Mouse (Mus musculus) T-helper 17 cell (primary cell): ENCODE results near the gene Kitl.

ENCODE experiments used
- in situ Hi-C, 2 experiments: fragments of 300-600 bp; cut with MboI, MseI; formaldehyde crosslinking; loops; 1 replicate in 1 of 2; 2 replicates in 1 of 2; pipeline ENCODE4 v1.15.1; 2025; ENCODE audit warnings: high pct_unique_total_duplicates in 2 of 2

Gene Kitl

DNA sequence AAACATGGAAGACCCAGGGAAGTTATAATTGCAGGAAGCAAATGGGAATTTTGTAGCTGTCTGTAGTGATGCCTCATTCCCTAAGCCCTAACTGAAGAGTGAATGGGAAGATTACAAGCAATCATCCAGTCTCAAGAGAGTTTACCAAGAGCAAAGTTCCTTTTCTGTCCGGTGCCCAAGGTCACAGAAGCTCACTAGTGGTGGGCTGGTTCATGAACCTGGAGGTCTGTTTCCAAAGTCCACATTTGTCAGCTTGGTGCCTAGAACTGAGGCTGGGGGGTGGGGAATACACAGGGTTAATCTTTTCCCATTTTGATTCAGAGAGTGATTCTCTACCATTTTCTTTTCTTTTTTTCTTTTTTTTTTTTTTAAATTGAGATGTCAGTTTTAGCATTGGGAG lies 11.3 kb downstream of the Kitl start:
- in situ Hi-C loops = no loop called here

DNA sequence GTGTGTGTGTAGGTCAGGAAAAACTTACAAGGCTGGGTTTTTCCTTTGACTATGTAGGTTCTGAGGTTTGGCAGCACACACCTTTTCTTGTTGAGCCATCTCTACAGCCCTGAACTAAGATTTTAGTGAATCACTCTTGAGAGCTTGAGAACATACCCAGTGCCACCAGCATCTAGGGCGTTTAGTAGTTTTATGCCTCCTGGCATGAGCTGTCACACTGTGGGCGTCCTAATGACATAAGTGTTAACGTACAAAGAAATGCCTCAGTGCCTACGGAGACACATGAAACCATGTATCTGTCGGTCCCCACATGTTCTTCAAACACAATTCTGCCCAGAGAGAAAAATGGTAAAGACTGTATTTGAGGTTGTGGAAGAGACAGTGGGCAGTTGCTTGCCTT lies 15.0 kb downstream of the Kitl start:
- in situ Hi-C loops = no loop called here

DNA sequence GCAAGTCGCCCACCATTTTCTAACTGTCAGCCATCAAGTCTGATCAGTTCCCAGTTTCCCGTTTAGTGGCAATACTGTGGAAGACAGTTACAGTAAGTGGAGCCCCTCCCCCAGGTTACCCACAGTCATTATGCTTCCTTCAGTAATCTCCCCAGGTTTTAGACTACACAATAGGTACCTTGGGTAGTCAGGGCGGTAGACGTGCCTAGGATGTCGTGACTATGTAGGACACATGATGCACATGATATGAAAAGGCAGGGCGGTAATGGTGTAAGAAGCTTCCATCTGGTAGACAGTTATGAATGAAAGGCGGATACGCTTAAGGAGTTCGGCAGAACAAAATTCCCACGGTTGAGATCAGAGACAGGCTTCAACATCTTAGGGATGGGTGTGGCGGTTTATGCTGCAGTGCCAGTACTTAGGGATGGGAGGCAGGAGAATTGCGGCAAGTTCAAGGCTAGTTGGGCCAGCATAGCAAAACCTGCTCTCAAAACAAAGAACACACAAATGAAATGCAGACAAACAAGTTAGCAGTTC lies 15.6 kb downstream of the Kitl start:
- in situ Hi-C loops = no loop called here

DNA sequence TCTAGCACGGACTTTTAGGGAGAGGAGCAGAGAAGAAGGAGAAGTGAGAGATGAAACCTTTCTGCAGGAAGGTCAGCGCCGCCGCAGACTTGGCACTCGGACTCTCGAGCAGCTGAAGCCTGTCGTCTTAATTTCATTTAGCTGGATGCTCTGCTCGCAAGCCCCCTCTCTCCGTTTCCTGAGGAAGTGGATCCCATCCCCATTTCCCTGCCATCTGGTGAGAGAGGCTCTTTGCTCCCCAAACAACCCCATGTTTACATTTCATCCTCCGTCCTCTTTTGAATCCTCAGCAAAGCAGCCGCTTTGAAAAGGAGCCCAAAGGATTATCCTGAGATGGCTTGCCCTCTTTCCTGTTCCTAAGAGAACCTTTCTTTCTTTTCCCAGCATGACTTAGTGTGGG lies 16.2 kb downstream of the Kitl start:
- in situ Hi-C loops = no loop called here

DNA sequence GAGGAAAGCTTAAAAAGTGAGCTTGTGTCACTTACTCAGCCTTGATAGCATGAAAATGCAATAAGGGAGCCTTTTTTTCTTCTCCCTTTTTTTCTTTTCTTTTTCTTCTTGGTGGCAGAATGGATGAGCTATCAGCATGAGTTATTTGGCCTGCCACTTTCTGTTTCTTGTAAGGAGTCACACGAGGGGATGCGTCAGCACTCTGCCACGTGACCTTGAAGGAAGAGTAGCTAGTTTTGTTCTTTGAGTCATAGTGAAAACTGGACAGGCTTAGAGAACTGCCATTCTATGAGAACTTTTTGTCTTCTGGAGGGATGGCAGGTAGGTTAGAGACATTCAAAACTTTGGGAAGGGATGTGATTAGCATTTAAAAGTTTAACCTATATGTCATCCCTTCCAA lies 17.1 kb downstream of the Kitl start:
- in situ Hi-C loops = no loop called here

DNA sequence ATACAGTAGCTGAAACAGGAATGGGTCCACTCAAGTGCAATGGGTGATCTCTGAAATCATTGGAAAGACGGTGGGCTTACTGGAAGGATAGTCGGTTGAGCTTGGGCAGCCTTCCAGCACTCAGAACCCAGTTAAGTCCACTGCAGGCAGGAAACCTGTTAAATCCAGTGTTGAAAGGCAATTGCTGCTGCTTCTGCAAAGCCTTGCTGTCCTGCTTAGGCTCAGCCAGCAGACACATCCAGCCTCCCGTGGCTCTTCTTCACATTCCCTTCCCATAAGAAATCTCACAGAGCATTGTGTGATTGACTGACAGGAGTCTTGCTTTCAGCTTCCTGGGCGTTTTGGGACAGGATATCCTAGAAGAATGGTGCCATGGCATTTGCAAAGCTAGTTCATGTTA lies 20.6 kb downstream of the Kitl start:
- in situ Hi-C loops = no loop called here

DNA sequence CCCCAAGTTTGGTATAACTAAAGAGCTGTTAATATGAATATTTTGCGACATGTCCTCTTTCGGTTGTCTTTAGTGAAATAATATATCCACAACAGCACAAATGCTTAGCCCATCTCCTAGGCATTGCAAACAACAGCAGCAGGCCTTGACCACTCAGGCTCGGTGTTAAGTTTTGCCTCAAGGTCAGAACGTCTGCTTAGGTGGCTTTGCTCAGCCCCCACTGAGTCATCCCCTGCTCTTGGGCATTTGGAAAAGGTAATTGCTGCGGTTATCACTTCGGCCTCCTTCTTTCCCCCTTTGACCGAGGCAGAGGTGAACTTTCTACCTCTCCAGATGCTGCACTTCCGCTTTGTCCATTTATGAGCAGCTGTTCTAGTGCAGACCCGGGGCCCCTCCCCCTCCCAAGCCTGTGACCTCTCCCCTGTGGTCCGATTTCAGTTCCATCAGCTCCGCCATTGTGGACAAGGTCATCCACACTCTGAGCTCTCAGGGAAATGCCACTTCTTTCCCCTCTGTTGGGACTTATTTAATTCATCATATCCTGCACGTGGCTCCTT lies 23.0 kb downstream of the Kitl start:
- in situ Hi-C loops = no loop called here

DNA sequence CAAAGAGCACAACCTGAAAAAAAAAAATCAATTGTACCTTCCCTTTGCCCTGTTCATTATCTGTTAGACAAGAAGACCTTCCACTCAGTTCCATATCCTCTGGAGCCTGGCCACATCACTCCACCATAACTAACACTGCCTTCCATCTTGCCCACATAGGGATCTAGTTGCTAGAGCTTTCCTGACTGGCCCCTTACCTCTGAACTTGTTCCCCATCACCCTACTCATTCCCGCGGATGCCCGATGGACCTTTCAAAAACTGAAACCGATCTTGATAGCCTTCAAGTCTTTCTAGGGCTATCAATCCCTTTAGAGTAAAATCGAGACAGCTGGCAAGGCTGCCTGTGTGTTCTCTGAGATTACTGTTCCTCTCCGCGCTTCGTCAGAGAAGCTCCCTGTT lies 23.6 kb downstream of the Kitl start:
- in situ Hi-C loops = no loop called here

DNA sequence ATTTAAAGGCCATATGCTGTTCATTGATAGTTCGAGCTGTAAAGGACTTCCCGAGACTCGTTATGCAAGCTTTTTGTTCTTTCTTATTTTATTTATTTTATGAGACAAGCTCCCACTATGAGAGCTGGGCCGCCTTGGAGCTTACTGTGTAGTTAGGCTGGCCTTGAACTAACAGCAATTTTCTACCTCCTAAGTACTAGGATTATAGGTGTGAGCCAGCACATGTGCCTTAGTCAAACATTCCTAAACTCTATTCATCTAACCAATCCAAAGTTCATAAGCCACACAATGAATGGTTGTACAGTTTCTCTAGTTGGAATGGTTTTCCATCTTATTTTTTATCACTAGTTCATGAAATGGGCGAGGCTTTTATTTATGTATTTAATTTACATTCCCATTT lies 28.3 kb downstream of the Kitl start:
- in situ Hi-C loops = no loop called here

DNA sequence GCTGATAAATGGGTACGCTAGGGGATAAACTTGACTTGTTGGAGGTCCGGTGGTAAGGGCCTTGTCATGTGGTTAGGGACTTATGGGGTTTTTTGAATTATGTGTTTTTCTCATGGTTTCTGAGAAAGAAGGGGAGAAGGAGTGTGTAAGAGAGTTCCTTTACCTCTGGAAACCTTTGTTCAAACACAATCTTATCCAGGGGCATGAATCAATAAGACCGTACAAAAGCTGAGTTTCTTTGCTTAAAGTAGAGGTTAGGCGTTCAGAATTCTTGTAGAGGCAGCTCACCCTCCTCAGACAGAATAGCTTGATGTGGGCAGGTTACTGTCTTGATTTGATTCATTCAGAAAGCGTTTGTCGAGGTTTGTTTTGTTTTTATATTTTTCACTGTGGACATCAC lies 28.7 kb downstream of the Kitl start:
- in situ Hi-C loops = no loop called here

DNA sequence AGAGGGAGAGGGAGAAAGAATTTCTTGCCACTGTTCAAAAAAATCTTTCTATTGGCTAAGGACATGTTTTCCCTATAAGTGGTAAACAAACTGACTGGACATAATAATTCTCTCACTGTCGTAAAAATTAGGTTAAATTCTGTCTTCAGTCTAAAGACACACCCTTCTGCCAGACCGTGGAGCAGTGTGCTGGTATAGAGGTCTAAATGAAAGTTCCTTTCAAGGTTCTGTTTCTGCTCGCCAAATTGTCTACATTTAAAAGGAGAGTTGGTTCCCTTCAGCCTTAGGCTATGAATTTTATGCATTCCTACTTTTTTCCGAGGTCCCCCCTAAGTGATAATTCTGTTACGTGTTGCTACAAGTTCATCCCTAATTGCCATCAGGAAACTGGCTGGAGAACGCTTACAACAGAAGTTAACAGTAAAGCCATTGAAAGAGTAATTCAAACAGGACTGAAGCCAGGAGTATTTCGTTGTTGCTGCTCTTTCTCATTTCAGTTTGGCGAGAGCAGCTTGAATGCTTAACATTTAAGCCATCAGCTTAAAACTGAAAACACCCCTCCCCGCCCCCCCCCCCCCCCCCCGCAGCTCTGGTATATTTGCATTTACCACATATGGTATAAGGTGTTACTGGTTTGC lies 35.8 kb downstream of the Kitl start:
- in situ Hi-C loops = no loop called here

DNA sequence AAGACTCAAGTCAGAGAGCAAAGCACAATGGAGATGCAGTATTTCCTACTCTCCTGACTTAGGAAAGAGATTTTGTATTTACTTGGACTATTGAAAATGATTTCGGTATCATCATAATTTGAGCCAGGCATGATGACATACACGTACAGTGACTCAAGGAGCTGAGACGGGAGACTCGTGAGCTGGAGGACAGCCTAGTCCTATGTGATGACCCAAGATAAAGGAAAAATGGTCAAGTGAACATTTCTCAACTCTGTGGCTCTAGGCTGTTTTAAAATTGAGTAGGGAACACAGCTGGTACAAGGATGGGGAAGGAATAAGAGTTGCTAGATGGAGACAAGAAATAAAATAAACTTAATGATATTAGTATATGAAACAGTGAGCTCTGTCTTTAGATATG lies 37.0 kb downstream of the Kitl start:
- in situ Hi-C loops = no loop called here

DNA sequence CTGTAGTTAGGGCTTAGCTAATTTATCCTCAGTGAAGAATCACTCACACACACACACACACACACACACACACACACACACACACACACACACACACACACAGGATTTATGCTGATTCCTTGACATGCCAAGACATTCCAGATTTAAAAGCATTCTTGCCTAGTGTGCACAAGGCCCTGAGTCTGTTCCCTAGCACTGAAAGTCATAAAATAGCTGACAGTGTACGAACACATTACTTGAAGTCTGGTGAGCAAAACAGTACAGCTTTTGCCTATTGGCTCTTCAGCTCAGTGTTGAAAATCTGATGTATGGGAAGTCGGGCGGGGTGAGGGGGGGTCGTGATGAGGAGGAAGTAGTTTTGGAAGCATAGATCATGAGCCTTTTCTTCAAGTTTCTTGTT lies 37.5 kb downstream of the Kitl start:
- in situ Hi-C loops = no loop called here

DNA sequence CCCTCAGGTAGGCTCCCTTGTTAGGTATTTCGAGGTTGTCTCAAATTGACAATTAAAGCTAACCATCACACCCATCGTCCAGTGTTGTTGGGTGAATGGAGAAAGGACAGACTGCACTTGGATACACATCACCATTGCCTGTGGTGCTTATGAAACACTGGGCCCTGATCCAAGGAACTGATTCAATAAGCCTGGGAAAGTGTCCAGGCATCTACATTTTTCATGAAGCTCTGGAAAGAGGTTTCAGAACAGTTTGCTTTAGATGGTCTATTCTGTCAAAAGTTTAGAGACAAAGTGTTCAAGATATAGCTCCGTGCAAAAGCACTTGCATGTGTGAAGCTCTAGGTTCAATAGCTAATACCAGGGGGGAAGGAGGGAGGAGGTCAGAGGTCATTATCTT lies 38.6 kb downstream of the Kitl start:
- in situ Hi-C loops = no loop called here

DNA sequence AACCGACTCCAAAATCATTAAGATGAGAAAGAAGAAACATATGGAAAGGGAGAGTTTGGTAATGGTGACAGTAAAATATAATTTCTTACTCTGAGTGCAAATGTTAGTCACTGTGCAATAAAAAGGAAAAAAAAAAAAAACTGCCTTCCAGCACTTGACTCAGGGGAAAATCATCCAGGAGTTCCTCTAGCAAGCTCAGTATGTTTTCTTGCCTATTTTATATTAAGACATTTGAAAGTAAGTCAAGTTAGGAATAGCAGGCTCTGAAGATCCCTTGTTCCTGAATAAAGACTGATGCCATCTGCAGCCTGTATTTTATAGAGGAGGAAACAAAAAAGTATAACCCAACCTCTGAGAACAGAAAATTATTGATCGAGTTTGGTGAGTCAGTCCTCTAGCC lies 39.7 kb downstream of the Kitl start:
- in situ Hi-C loops = no loop called here

DNA sequence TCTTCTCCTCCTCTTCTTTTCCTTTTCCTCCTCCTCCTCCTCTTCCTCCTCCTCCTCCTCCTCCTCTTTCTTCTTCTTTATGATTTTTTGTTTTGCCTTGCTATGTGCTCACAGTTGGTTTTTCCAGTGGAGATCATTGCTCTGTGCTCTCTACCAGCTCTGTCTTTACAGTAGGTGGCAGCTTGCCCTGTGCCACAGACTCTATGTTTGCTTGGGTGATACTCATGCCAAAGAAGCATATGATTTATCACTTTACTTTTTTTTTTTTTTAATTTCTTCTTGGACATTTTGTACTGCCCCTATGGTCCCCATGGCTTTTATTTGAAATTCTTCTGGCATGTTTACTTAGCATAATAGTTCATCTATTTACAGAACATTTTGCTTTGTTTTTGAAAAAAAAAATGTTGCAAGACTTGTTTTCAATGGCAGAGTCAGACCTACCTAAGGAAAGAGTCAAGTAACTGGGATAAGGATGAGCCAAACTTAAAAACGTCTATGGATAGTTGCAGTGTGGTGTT lies 41.7 kb downstream of the Kitl start:
- in situ Hi-C loops = no loop called here

DNA sequence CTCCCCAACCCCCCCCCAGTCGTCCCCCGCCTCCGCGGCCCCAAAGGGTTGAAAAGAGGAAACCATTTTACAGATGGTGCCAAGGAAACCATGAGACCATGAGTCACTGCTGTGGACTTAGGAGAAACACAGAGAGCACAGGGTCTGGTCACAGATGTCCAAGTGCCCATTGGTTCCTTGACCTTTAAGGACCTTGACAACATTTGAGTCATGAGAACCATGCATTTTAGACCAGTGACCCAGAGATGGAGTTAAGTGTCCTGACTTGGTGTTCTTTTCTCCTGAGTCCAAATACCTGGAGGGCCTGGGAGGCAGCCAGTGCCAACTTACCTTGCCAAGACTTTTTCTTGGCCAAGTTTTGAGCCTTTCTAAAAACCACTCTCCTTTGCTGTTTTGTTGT lies 43.9 kb downstream of the Kitl start:
- in situ Hi-C loops = no loop called here

DNA sequence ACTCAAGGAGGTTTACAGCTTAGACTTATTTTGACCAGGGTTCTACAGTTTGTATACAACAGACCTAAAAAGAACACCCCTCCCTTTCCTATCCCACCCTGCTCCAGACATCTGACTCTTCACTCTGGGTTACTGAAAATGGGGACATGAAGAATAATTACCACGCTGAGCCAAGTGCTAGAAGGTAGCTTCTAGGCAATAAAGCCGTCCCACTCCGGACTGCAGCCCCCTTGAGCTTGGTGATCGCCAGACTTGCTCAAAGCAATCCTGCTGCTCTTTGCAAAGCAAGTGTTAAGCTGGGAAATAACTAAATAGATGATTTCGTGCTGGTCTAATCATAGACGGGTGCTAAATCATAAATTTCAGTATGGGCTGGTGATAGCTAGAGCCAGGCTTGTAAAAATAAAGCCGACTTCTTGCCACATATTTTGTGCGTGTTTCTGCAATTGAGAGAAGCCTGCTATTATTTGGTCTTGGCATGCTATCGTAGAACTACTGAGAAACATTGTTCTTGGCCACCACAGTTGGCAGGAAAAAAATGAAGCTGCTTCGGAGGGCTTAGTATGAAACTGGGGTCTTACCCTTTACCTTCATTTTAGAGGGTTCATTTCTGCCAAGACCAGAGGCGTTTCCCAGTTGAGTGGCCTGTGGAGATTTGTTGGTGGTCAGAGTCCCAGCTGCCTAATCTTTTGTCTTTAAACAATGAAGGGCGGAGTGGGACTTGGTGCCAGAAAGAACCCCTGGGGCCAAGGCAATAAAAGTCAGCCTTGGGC lies 50.3 kb downstream of the Kitl start:
- in situ Hi-C loops = no loop called here

DNA sequence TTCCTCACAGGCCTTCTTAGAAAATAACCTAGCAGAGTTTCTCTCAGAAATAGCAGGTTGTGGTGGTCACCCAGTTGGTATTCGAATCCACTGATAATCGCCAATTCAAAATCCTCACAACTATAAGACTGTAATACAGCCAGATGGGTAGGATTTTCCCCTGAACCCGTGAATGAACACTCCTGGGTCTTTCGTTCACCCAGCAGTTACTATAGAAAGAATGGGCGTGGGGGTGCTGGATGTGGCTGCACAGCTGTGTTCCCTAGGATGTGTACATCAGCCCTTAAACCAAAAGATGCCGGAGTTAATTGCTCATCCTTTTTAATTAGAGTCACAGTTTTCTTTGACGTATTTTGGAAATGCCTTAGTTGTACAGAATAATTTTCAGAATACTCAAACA lies 50.9 kb downstream of the Kitl start:
- in situ Hi-C loops = no loop called here

DNA sequence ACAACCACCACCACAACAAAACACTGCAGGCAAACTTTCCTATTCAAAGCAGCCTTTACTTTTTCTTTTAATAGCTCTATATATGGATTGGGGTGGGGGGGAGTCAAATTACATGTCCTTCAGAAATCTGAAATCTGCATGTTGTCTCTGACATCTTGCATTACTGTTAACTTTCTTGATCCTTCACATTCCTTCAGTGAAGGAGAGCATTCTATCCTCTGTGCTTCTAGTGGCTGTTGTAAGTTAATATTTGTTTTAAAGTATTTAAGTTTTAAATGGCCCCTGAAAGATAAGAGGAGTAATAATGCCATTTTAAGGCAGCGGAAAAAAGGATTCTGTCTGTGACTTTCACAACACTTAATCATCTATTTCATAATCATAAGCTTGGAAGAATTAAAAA lies 57.2 kb downstream of the Kitl start:
- in situ Hi-C loops = no loop called here

DNA sequence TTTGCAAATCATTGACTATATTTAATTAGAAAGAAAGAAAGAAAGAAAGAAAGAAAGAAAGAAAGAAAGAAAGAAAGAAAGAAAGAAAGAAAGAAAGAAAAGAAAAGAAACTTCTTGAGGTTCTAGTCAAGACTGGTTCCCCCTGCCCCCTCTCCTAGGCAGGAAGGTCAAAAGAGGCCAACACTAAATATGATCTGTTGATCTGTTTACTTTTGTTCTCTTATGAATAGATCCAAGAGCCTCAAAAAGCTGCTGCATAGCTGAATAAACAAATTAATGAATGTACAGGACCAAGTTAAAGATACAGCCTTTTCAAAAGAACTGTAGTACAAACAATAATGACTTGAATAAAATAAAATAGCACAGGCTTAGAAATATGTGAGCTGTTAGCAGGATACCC lies 57.7 kb downstream of the Kitl start:
- in situ Hi-C loops = no loop called here

DNA sequence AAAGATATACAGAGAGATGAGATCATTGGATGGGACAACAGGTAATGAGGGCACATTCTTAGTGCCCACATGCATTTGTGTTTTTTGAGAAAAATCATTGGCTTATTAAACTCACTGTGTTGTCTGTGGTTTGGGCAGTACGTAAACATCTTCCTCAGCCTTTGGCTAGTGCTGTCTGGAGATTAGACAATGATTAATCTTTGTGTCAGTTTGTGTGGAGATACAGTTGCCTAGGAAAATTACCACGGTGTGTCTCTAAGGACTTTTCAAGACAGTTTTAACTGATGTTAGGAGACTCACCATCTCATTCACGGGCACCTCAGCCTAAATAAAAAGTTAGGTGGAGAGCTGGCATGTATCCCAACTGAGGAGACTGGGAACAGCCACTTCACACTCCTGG lies 85.7 kb downstream of the Kitl start:
- in situ Hi-C loops = no loop called here

DNA sequence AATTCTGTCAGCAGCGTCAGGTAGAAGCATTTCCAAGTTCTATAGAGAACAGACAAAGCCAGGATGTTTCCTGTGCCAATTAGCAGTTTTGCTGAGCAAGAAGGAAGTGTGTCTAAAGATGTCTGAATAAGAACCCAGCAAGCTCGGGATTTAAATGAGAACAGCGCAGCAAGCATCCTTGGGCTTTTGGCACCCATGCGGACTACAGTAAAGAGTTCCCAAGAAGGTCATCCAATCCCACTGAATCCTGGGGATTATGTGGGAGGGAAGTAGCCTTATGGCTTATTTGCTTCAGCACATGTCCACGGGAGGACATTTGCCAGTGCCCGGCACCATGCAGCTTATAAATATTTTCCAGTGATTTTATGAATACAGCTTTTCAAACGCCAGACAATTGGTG lies 95.8 kb downstream of the Kitl start:
- in situ Hi-C loops = no loop called here
